Mouse (Mus musculus) right cerebral cortex, postnatal 14 days (tissue): ENCODE results near the gene Atp6v0a4.

Experiments used
- DNase-seq: peaks from one replicate; pipeline ENCODE4 v3.0.0; 2022

Gene Atp6v0a4

GRCm38 (mm10) chr6:38123471-38124206 is 747 bp downstream of the Atp6v0a4 start:
- DNase-seq, result no peak

- no peak for DNase-seq
Observed at GRCm38 (mm10) chr6:38122791-38123190, 1.6 kb downstream of the Atp6v0a4 start.

GRCm38 (mm10) chr6:38121843-38122242 is 2.5 kb downstream of the Atp6v0a4 start:
- no peak for DNase-seq

- DNase-seq, result no peak
Observed at GRCm38 (mm10) chr6:38120681-38121371, 3.6 kb downstream of the Atp6v0a4 start.

- DNase-seq, result no peak
Observed at GRCm38 (mm10) chr6:38118341-38118740, 6.0 kb downstream of the Atp6v0a4 start.

- no peak for DNase-seq
Observed at GRCm38 (mm10) chr6:38116107-38116770, 8.1 kb downstream of the Atp6v0a4 start.

GRCm38 (mm10) chr6:38110859-38111258 is 13.5 kb downstream of the Atp6v0a4 start:
- DNase-seq, result no peak

- no peak for DNase-seq
Observed at GRCm38 (mm10) chr6:38109871-38110270, 14.5 kb downstream of the Atp6v0a4 start.

- DNase-seq, result no peak
Observed at GRCm38 (mm10) chr6:38109160-38109795, 15.1 kb downstream of the Atp6v0a4 start, which contains the start of gene Tmem213. Gene Tmem213 (plus strand): TSS chr6:38109255.

- DNase-seq, result no peak
Observed at GRCm38 (mm10) chr6:38108449-38108848, 15.9 kb downstream of the Atp6v0a4 start.

GRCm38 (mm10) chr6:38105924-38106323 is 18.5 kb downstream of the Atp6v0a4 start:
- DNase-seq, result no peak

- no peak for DNase-seq
Observed at GRCm38 (mm10) chr6:38103775-38104174, 20.6 kb downstream of the Atp6v0a4 start.

GRCm38 (mm10) chr6:38102216-38102795 is 22.1 kb downstream of the Atp6v0a4 start:
- DNase-seq, result no peak

- DNase-seq, result no peak
Observed at GRCm38 (mm10) chr6:38096961-38097370, 27.4 kb downstream of the Atp6v0a4 start.

GRCm38 (mm10) chr6:38094701-38095100 is 29.7 kb downstream of the Atp6v0a4 start:
- no peak for DNase-seq

GRCm38 (mm10) chr6:38092539-38092938 is 31.8 kb downstream of the Atp6v0a4 start:
- DNase-seq, result no peak

GRCm38 (mm10) chr6:38087242-38088026 is 37.0 kb downstream of the Atp6v0a4 start:
- no peak for DNase-seq

GRCm38 (mm10) chr6:38083204-38083603 is 41.2 kb downstream of the Atp6v0a4 start:
- no peak for DNase-seq

- no peak for DNase-seq
Observed at GRCm38 (mm10) chr6:38081727-38082341, 42.6 kb downstream of the Atp6v0a4 start.

GRCm38 (mm10) chr6:38080364-38080763 is 44.0 kb downstream of the Atp6v0a4 start:
- DNase-seq, result no peak

- no peak for DNase-seq
Observed at GRCm38 (mm10) chr6:38073592-38073991, 50.8 kb downstream of the Atp6v0a4 start.
